In the genomic region with DNA sequence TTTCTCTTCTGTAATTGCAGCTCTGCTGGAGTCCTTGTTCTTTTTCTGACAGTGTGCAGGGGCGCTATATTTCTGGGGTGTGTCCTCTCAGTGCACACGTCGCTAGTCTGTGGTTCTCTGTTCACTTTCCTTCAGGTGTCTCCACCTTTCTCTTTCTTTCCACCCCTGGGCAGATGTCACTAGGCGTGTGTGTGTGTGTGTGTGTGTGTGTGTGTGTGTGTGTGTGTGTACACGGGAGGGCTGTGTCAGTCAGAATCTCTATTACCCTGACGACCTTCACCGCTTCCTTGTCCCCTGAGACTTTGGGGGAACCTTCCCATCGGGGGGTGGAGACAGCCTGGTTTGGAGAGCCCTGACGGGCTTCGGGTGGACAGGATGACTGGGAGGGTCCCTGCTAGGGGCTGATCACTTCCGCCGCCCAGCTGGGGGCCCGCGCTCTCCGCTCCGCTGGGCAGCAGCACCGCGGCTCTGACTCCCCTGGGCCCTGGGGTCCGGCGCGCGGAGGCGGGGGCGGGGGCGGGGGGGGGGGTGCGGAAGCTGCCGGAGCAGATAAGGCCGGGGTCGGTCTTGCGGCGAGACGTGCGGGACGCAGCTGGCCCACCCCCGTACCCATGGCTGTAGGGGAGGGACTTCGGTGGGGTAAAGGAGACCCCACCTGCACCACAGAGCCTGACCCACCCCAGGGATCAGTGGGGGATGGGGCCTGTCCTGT, we compare ENCODE assay signal across 7 mouse cellular contexts. TPM values are rescaled to one million over a fixed set of nuclear protein-coding genes. Genes with fewer than 3 reads are reported as not detected.
A peak's percentile ranks its signal among the peaks of the same experiment; 100 is the strongest.
DNase-seq lines count a peak whose midpoint lies in the region; ATAC-seq and TF ChIP-seq lines count a peak whose summit lies in the region.

No protein-coding gene starts in this region.

- peaks cover 35% of the 10 kb centered on the region for H3K4me1 ChIP-seq in spleen, adult 2 months (ENCODE audit: control insufficient read depth, insufficient read depth, insufficient read length)
- no peaks in the 10 kb centered on the region for H3K4me1 ChIP-seq in embryonic facial prominence, embryonic 11.5 days (ENCODE audit: control insufficient read depth, insufficient read depth, low read length)
- H3K4me1 ChIP-seq in hindbrain, embryonic 15.5 days (replicated peaks): peaks cover 11% of the 10 kb centered on the region; the same call in 1 of the 2 replicates
- H3K4me1 ChIP-seq in midbrain, embryonic 11.5 days (ENCODE audit: control insufficient read depth, insufficient read depth, low read length): peaks cover 6% of the 10 kb centered on the region

- peak; percentile 68 for ATAC-seq in embryonic facial prominence, embryonic 11.5 days (replicated peaks; ENCODE audit: insufficient number of reproducible peaks, low FRiP score, low TSS enrichment, low read depth)
- peak; percentile 85 for ATAC-seq in hindbrain, embryonic 15.5 days (ENCODE audit: low FRiP score, low read depth)
- ATAC-seq in midbrain, embryonic 11.5 days (ENCODE audit: low FRiP score): peak; percentile 87

- WGBS in spleen, adult 2 months: 4% methylated on average over 36 of the region's 36 CpGs
- under 1% methylated on average over 33 of the region's 36 CpGs for WGBS in embryonic facial prominence, embryonic 11.5 days
- WGBS in hindbrain, embryonic 15.5 days: 1% methylated on average over 30 of the region's 36 CpGs
- WGBS in midbrain, embryonic 11.5 days: 2% methylated on average over 24 of the region's 36 CpGs

- H3K27ac ChIP-seq in spleen, adult 2 months (ENCODE audit: insufficient read depth, low read length): peak overlapping the region; percentile 80
- no peak overlapping the region for H3K27ac ChIP-seq in embryonic facial prominence, embryonic 11.5 days (replicated peaks; ENCODE audit: low read depth, low read length)
- peak overlapping the region; percentile 49; the same call in 1 of the 2 replicates for H3K27ac ChIP-seq in hindbrain, embryonic 15.5 days (replicated peaks)
- H3K27ac ChIP-seq in midbrain, embryonic 11.5 days (ENCODE audit: low read depth, low read length): no peak overlapping the region

- H3K27me3 ChIP-seq in spleen, adult 2 months (ENCODE audit: control insufficient read depth, insufficient read depth, low read length): no peaks in the 10 kb centered on the region
- H3K27me3 ChIP-seq in embryonic facial prominence, embryonic 11.5 days (ENCODE audit: control insufficient read depth, insufficient read depth, low read length): no peaks in the 10 kb centered on the region
- no peaks in the 10 kb centered on the region for H3K27me3 ChIP-seq in hindbrain, embryonic 15.5 days
- H3K27me3 ChIP-seq in midbrain, embryonic 11.5 days (ENCODE audit: control insufficient read depth, insufficient read depth, low read length): no peaks in the 10 kb centered on the region

- peak overlapping the region; percentile 41 for H3K9ac ChIP-seq in embryonic facial prominence, embryonic 11.5 days (replicated peaks; ENCODE audit: low read length)
- H3K9ac ChIP-seq in hindbrain, embryonic 15.5 days: peak overlapping the region; percentile 59
- peak overlapping the region; percentile 67 for H3K9ac ChIP-seq in midbrain, embryonic 11.5 days (ENCODE audit: low read length)

- TF ChIP-seq POLR2A in spleen, adult 2 months (IDR thresholded peaks at IDR 0.05; ENCODE audit: low read depth, low read length): no peak

- no peaks in the 10 kb centered on the region for H3K9me3 ChIP-seq in embryonic facial prominence, embryonic 11.5 days (replicated peaks; ENCODE audit: control insufficient read depth, low read length)
- no peaks in the 10 kb centered on the region for H3K9me3 ChIP-seq in hindbrain, embryonic 15.5 days
- H3K9me3 ChIP-seq in midbrain, embryonic 11.5 days (ENCODE audit: control insufficient read depth, low read length): no peaks in the 10 kb centered on the region

- peak in 1 of 2 experiments; percentile 63 for DNase-seq in spleen, adult 2 months (ENCODE audit: low read depth in 1 of 2, low spot score in 2 of 2)
- no peak for DNase-seq in spleen, postnatal 14 days (ENCODE audit: low spot score in 2 of 2)
- DNase-seq in embryonic facial prominence, embryonic 11.5 days (ENCODE audit: low spot score): peak; percentile 42
- DNase-seq in midbrain, embryonic 11.5 days (ENCODE audit: low spot score, missing footprints): peak; percentile 87
- DNase-seq in layer of hippocampus, adult 18-20 months (ENCODE audit: low spot score in 2 of 2): no peak
- DNase-seq in urinary bladder, postnatal 25 days (ENCODE audit: low spot score): no peak

- H3K4me3 ChIP-seq in spleen, adult 2 months (ENCODE audit: extremely low read depth, insufficient read depth, insufficient read length): peak overlapping the region; percentile 48
- H3K4me3 ChIP-seq in embryonic facial prominence, embryonic 11.5 days (ENCODE audit: low read depth, low read length): peak overlapping the region; percentile 38
- H3K4me3 ChIP-seq in hindbrain, embryonic 15.5 days: peak overlapping the region; percentile 49
- H3K4me3 ChIP-seq in midbrain, embryonic 11.5 days (ENCODE audit: low read depth, low read length): peak overlapping the region; percentile 46

- H3K4me2 ChIP-seq in embryonic facial prominence, embryonic 11.5 days (ENCODE audit: low read depth, low read length): peak overlapping the region; percentile 64
- peak overlapping the region; percentile 91 for H3K4me2 ChIP-seq in hindbrain, embryonic 15.5 days
- peak overlapping the region; percentile 82 for H3K4me2 ChIP-seq in midbrain, embryonic 11.5 days

- no peak for TF ChIP-seq CTCF in spleen, adult 2 months (IDR thresholded peaks at IDR 0.05; ENCODE audit: extremely low read depth, insufficient read depth, insufficient read length, insufficient replicate concordance)

- H3K36me3 ChIP-seq in spleen, adult 2 months (ENCODE audit: control insufficient read depth, insufficient read depth, low read length): no peaks in the 10 kb centered on the region
- no peaks in the 10 kb centered on the region for H3K36me3 ChIP-seq in embryonic facial prominence, embryonic 11.5 days (replicated peaks; ENCODE audit: control insufficient read depth, insufficient read depth, low read depth, low read length)
- no peaks in the 10 kb centered on the region for H3K36me3 ChIP-seq in hindbrain, embryonic 15.5 days
- no peaks in the 10 kb centered on the region for H3K36me3 ChIP-seq in midbrain, embryonic 11.5 days (ENCODE audit: control insufficient read depth, insufficient read depth, low read length)

RNA-seq across cellular contexts. Expression of a gene that starts 3.7 kb away (rescaled TPM):
- 199 and 220 TPM in 2 replicates for polyA plus RNA-seq in spleen, adult 2 months (2012; rRNA removed)
- 3.0 and 3.6 TPM in 2 replicates for polyA plus RNA-seq in embryonic facial prominence, embryonic 11.5 days (2014; fragmentation: Nextera tagmentation; extraction: Ambion mirVana)
- 3.8 and 5.6 TPM in 2 replicates for polyA plus RNA-seq in hindbrain, embryonic 15.5 days (2015; fragmentation: Nextera tagmentation; extraction: Ambion mirVana)
- polyA plus RNA-seq in midbrain, embryonic 11.5 days (2014; fragmentation: Nextera tagmentation; extraction: Ambion mirVana): 4.0 and 4.5 TPM in 2 replicates
- 1 to 10 TPM; 2.8 to 4.0 TPM for total RNA-seq in layer of hippocampus, adult 18-20 months (2021)

RNA-seq across cellular contexts. Expression of a gene that starts 8.3 kb away (rescaled TPM):
- polyA plus RNA-seq in spleen, adult 2 months (2012; rRNA removed): 31.3 and 35.6 TPM in 2 replicates
- 22.0 and 22.1 TPM in 2 replicates for polyA plus RNA-seq in embryonic facial prominence, embryonic 11.5 days (2014; fragmentation: Nextera tagmentation; extraction: Ambion mirVana)
- 34.5 and 34.8 TPM in 2 replicates for polyA plus RNA-seq in hindbrain, embryonic 15.5 days (2015; fragmentation: Nextera tagmentation; extraction: Ambion mirVana)
- polyA plus RNA-seq in midbrain, embryonic 11.5 days (2014; fragmentation: Nextera tagmentation; extraction: Ambion mirVana): 16.6 and 18.9 TPM in 2 replicates
- 10 to 100 TPM; 26.2 to 32.7 TPM for total RNA-seq in layer of hippocampus, adult 18-20 months (2021)

RNA-seq across cellular contexts. Expression of a gene that starts 24.7 kb away (rescaled TPM):
- 37.0 and 43.3 TPM in 2 replicates for polyA plus RNA-seq in spleen, adult 2 months (2012; rRNA removed)
- polyA plus RNA-seq in embryonic facial prominence, embryonic 11.5 days (2014; fragmentation: Nextera tagmentation; extraction: Ambion mirVana): 388 and 406 TPM in 2 replicates
- polyA plus RNA-seq in hindbrain, embryonic 15.5 days (2015; fragmentation: Nextera tagmentation; extraction: Ambion mirVana): 231 and 239 TPM in 2 replicates
- polyA plus RNA-seq in midbrain, embryonic 11.5 days (2014; fragmentation: Nextera tagmentation; extraction: Ambion mirVana): 364 and 369 TPM in 2 replicates
- 100 to 1,000 TPM; 199 to 219 TPM for total RNA-seq in layer of hippocampus, adult 18-20 months (2021)

RNA-seq across cellular contexts. Expression of a gene that starts 39.5 kb away (rescaled TPM):
- polyA plus RNA-seq in spleen, adult 2 months (2012; rRNA removed): 0.31 and 0.50 TPM in 2 replicates
- polyA plus RNA-seq in embryonic facial prominence, embryonic 11.5 days (2014; fragmentation: Nextera tagmentation; extraction: Ambion mirVana): 0.25 and 1.6 TPM in 2 replicates
- polyA plus RNA-seq in hindbrain, embryonic 15.5 days (2015; fragmentation: Nextera tagmentation; extraction: Ambion mirVana): 0.05 TPM in 1 of 2 replicates, not detected in the other
- not detected in 2 replicates for polyA plus RNA-seq in midbrain, embryonic 11.5 days (2014; fragmentation: Nextera tagmentation; extraction: Ambion mirVana)
- total RNA-seq in layer of hippocampus, adult 18-20 months (2021): under 1 TPM; 0.12 to 0.18 TPM

RNA-seq across cellular contexts. Expression of a gene that starts 43.0 kb away (rescaled TPM):
- polyA plus RNA-seq in spleen, adult 2 months (2012; rRNA removed): 1.3 and 1.6 TPM in 2 replicates
- polyA plus RNA-seq in embryonic facial prominence, embryonic 11.5 days (2014; fragmentation: Nextera tagmentation; extraction: Ambion mirVana): 3.5 and 4.5 TPM in 2 replicates
- polyA plus RNA-seq in hindbrain, embryonic 15.5 days (2015; fragmentation: Nextera tagmentation; extraction: Ambion mirVana): 0.83 and 0.89 TPM in 2 replicates
- 0.63 and 0.98 TPM in 2 replicates for polyA plus RNA-seq in midbrain, embryonic 11.5 days (2014; fragmentation: Nextera tagmentation; extraction: Ambion mirVana)
- under 1 TPM; 0.23 to 0.57 TPM for total RNA-seq in layer of hippocampus, adult 18-20 months (2021)

Comparison
In these comparisons a context has a peak if more than half of its experiments do, and no peak if none do; other contexts are left out.
1. DNase-seq: peak in embryonic facial prominence, embryonic 11.5 days (single experiment) and midbrain, embryonic 11.5 days (single experiment); none in spleen, postnatal 14 days (0 of 2), layer of hippocampus, adult 18-20 months (0 of 2) and urinary bladder, postnatal 25 days (single experiment).
2. H3K27ac ChIP-seq: peak in spleen, adult 2 months (single experiment) and hindbrain, embryonic 15.5 days (single experiment); none in embryonic facial prominence, embryonic 11.5 days (single experiment) and midbrain, embryonic 11.5 days (single experiment).
3. RNA of a gene that starts 3.7 kb away (polyA plus RNA-seq): 199 to 220 TPM in spleen, adult 2 months; 4.0 to 4.5 TPM in midbrain, embryonic 11.5 days, 3.8 to 5.6 TPM in hindbrain, embryonic 15.5 days and 3.0 to 3.6 TPM in embryonic facial prominence, embryonic 11.5 days; every median in the first group is over 10 times any median in the second.
4. Peak in every context shown above with its lines, with median percentiles within 50 percentile points of each other: H3K4me3 ChIP-seq, ATAC-seq, H3K4me2 ChIP-seq and H3K9ac ChIP-seq.